In the genomic region with DNA sequence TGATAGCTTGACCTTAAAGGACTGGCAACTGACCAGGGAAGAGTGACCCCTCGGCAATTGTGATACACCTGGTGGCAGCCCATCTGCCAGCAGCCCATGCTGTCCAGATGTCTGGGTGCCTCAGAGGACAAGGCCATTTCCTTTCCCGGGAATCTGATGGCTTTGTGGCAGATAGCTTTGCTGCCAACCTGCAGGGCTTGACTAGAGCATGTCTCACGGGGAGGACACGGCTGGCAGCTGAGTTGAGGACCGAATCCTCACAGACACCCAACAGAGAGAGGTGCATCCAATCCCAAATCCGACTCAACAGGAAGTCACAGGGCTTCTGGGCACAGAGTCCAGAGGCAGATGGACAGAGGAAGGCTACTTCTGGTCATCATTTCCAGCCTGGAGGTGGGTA, we compare ENCODE assay signal across 21 mouse cellular contexts.
DNase-seq lines count a peak whose midpoint lies in the region; ATAC-seq lines count a peak whose summit lies in the region.
"Had no signal": no experiment of that assay in that cellular context is flagged by ENCODE, and none has a peak within 500 bp of the region (broad histone marks: within the 10 kb centered on the region; RNA-seq: fewer than 3 reads in every experiment).

No protein-coding gene starts in this region.

- 0 out of 2 replicates have a peak, but pooled peaks cover 5% of the 10 kb centered on the region for H3K4me1 ChIP-seq in forebrain, embryonic 16.5 days (replicated peaks; ENCODE audit: control insufficient read depth, insufficient read depth, low read length)
- H3K4me1 ChIP-seq in midbrain, embryonic 15.5 days = no peaks in the 10 kb centered on the region
- H3K4me1 ChIP-seq: forebrain, embryonic 12.5 days; hindbrain, embryonic 12.5 days; intestine, embryonic 15.5 days had no signal

- no peak for DNase-seq in cerebellum, postnatal 4 days (ENCODE audit: low spot score in 2 of 2)
- peak; percentile 59 for DNase-seq in cerebellum, adult 11-12 months
- peak; percentile 57 for DNase-seq in cerebellum, adult 9-10 months
- peak; percentile 44 to 48 for DNase-seq in cerebellum, postnatal 25 days
- DNase-seq in lung, postnatal 36 days = no peak
- DNase-seq: adrenal gland, adult 8-10 months; B cell, adult 2 months; forebrain, postnatal 0 days; gastrocnemius, postnatal 25 days; heart, postnatal 10 days; heart, postnatal 4 days; kidney, adult 18-20 months had no signal

- no peak overlapping the region for H3K4me3 ChIP-seq in forebrain, embryonic 16.5 days (replicated peaks; ENCODE audit: low read length)
- no peak overlapping the region for H3K4me3 ChIP-seq in midbrain, embryonic 15.5 days
- H3K4me3 ChIP-seq: embryonic facial prominence, embryonic 13.5 days; forebrain, embryonic 12.5 days; hindbrain, embryonic 12.5 days; intestine, embryonic 15.5 days had no signal

- no peaks in the 10 kb centered on the region for H3K9me3 ChIP-seq in forebrain, embryonic 16.5 days (ENCODE audit: control insufficient read depth, low read length)
- no peaks in the 10 kb centered on the region for H3K9me3 ChIP-seq in midbrain, embryonic 15.5 days
- H3K9me3 ChIP-seq: embryonic facial prominence, embryonic 13.5 days; forebrain, embryonic 12.5 days; hindbrain, embryonic 12.5 days; intestine, embryonic 15.5 days had no signal

- no peak overlapping the region for H3K9ac ChIP-seq in forebrain, embryonic 16.5 days (replicated peaks; ENCODE audit: low read depth, low read length)
- H3K9ac ChIP-seq in midbrain, embryonic 15.5 days = no peak overlapping the region
- H3K9ac ChIP-seq: embryonic facial prominence, embryonic 13.5 days; forebrain, embryonic 12.5 days; forebrain, postnatal 0 days; hindbrain, embryonic 12.5 days; intestine, embryonic 15.5 days had no signal

- no peaks in the 10 kb centered on the region for H3K36me3 ChIP-seq in forebrain, embryonic 16.5 days (ENCODE audit: control insufficient read depth, insufficient read depth)
- H3K36me3 ChIP-seq in midbrain, embryonic 15.5 days (replicated peaks) = no peaks in the 10 kb centered on the region
- H3K36me3 ChIP-seq: embryonic facial prominence, embryonic 13.5 days; forebrain, embryonic 12.5 days; G1E; hindbrain, embryonic 12.5 days; intestine, embryonic 15.5 days had no signal

- 92% methylated on average over 6 of the region's 6 CpGs for WGBS in forebrain, embryonic 16.5 days
- 86% methylated on average over 6 of the region's 6 CpGs for WGBS in midbrain, embryonic 15.5 days

- no peak overlapping the region for H3K27ac ChIP-seq in forebrain, embryonic 16.5 days (ENCODE audit: low read length)
- H3K27ac ChIP-seq in midbrain, embryonic 15.5 days = no peak overlapping the region
- H3K27ac ChIP-seq: embryonic facial prominence, embryonic 13.5 days; forebrain, embryonic 12.5 days; hindbrain, embryonic 12.5 days; intestine, embryonic 15.5 days had no signal

- H3K4me2 ChIP-seq in forebrain, embryonic 16.5 days (ENCODE audit: low read length) = no peak overlapping the region
- H3K4me2 ChIP-seq in midbrain, embryonic 15.5 days = no peak overlapping the region
- H3K4me2 ChIP-seq: embryonic facial prominence, embryonic 13.5 days; forebrain, embryonic 12.5 days; hindbrain, embryonic 12.5 days; intestine, embryonic 15.5 days had no signal

- peak; percentile 49 for ATAC-seq in cerebellum, adult (ENCODE audit: insufficient number of reproducible peaks, low FRiP score, low TSS enrichment)
- ATAC-seq in forebrain, embryonic 16.5 days = no peak
- ATAC-seq in midbrain, embryonic 15.5 days (replicated peaks) = no peak
- ATAC-seq: CD4-positive, CD25-positive, alpha-beta regulatory T cell, adult 4 months; forebrain, postnatal 0 days; intestine, embryonic 15.5 days had no signal

- H3K27me3 ChIP-seq in forebrain, embryonic 16.5 days (replicated peaks; ENCODE audit: control insufficient read depth, insufficient read depth, low read length) = no peaks in the 10 kb centered on the region
- H3K27me3 ChIP-seq in midbrain, embryonic 15.5 days (replicated peaks) = no peaks in the 10 kb centered on the region
- H3K27me3 ChIP-seq: embryonic facial prominence, embryonic 13.5 days; forebrain, embryonic 12.5 days; hindbrain, embryonic 12.5 days; intestine, embryonic 15.5 days had no signal

Comparison
In these comparisons a context has a peak if more than half of its experiments do, and no peak if none do; other contexts are left out.
1. DNase-seq: peak in cerebellum, adult 11-12 months (single experiment), cerebellum, adult 9-10 months (single experiment) and cerebellum, postnatal 25 days (2 of 2); none in cerebellum, postnatal 4 days (0 of 2) and lung, postnatal 36 days (single experiment).